Mouse (Mus musculus): ENCODE results near the gene Creb3l1.

Gene Creb3l1

GRCm38 (mm10) chr2:92024274-92024672, at the start of gene Creb3l1:
Gene Creb3l1, minus strand, starts transcription at chr2:92024502.
- DNase-seq (ENCODE audit: low spot score in 2 of 2), result peak; percentile 48 to 57

GRCm38 (mm10) chr2:92071143-92071542, 46.8 kb upstream of the Creb3l1 start:
- no peak for DNase-seq (ENCODE audit: low spot score in 2 of 2)

DNA sequence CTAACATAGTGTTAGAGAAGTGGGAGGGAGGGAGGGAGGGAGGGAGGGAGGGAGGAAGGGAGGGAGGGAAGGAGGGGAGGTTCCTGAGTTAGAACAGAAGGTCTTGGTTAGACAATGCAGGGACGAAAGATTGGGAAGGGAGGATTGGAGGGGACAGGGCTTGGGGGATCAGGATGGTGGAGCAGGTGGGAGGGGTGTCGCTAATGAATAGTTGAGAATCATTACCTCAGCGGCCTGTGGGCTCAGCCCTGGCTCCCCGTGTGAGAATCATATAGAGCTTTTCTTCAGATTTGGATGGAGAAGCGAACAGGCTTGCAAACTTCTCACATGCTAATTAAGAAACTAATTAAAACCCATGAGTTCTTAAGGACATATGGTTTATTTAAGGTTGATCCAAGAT, 45.3 kb upstream of the Creb3l1 start:
- DNase-seq (ENCODE audit: low spot score in 2 of 2), result no peak

GRCm38 (mm10) chr2:92067600-92067999, 43.3 kb upstream of the Creb3l1 start:
- no peak for DNase-seq (ENCODE audit: low spot score in 2 of 2)

DNA sequence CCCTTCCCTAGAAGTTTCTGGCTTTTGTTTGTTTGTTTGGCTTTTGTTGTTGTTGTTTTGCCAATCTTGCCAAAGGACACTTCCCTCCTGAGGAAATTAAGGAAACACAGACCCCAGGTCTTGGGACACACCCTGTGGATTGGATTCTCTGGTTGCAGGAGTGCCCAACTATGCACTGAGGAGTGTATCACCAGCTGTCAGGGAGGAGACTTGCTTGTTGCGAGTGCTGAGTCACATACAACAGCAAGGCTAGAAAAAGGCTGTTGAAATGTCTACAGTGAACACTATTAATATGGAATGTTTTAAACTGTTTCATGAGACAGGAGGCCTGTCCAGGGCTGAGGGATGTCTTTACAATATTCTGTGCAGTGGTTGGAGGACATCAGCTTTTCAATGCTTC, 42.6 kb upstream of the Creb3l1 start:
- DNase-seq (ENCODE audit: low spot score in 2 of 2), result no peak

DNA sequence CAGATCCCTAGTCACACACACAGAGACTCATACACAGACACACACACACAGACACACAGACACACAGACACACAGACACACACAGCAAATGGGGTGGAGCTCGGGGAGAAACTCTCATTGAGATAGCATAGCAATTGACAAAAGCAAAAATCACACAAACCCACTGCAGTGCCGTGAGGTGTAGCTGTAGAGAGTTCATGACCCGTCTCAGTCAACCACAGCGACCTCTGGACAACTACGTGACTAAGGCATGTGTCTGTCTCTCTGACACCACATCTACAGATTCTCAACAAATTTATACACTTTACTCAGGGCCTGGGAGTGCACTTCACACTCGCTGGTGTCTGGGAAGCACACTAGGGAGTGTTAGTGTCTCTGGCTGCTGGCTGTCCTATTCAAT, 41.6 kb upstream of the Creb3l1 start:
- DNase-seq (ENCODE audit: low spot score in 2 of 2), result no peak

- DNase-seq (ENCODE audit: low spot score in 2 of 2), result no peak
These were observed 41.1 kb upstream of the Creb3l1 start for GRCm38 (mm10) chr2:92065269-92065888.

- no peak for DNase-seq (ENCODE audit: low spot score in 2 of 2)
These were observed 38.8 kb upstream of the Creb3l1 start for GRCm38 (mm10) chr2:92063106-92063505.

- no peak for DNase-seq (ENCODE audit: low spot score in 2 of 2)
These were observed 37.0 kb upstream of the Creb3l1 start for GRCm38 (mm10) chr2:92061337-92061736.

DNA sequence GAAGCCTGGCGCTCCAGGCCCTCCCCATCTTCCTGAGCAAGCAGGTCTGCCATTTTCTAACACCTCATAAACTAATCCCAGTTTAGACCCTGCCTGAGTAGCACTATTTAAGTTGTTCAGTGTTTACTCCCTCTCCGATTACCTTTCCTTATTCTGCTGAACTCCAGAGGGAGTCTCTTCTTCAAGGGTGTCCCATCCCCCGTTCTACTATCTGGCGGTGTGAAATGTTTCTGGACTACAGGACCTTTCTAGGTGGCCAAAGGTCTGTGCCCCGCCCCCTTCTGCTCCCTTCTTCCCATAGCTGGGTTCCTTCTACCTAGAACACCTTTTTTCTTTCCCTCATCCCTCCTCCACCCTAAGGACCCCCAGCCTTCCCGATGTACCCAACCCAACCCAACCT, 36.0 kb upstream of the Creb3l1 start:
- no peak for DNase-seq (ENCODE audit: low spot score in 2 of 2)

GRCm38 (mm10) chr2:92059481-92060220, 35.3 kb upstream of the Creb3l1 start:
- DNase-seq (ENCODE audit: low spot score in 2 of 2), result peak; percentile 63 to 73

DNA sequence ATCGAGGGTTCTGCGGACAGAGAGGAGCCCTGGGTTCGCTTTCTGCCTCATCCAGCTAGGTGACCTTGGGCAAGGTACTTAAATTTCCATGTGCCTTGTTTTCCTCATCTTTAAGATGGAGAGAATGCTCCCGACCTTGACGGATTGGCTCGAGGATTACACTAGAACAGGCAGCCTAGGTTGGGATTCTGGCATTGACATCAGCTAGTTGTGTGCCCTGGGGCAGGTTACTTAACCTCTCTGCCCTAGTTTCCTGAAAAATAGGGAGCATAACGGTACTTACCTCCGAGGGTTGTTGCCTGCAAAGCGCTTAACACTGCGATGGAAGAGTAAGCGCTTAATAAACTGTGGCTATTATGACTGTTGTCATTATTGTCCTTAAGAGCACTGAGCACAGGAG, 34.6 kb upstream of the Creb3l1 start:
- DNase-seq (ENCODE audit: low spot score in 2 of 2), result no peak

- DNase-seq (ENCODE audit: low spot score in 2 of 2), result peak; percentile 84 to 93
These were observed 34.2 kb upstream of the Creb3l1 start for GRCm38 (mm10) chr2:92058469-92058868.

DNA sequence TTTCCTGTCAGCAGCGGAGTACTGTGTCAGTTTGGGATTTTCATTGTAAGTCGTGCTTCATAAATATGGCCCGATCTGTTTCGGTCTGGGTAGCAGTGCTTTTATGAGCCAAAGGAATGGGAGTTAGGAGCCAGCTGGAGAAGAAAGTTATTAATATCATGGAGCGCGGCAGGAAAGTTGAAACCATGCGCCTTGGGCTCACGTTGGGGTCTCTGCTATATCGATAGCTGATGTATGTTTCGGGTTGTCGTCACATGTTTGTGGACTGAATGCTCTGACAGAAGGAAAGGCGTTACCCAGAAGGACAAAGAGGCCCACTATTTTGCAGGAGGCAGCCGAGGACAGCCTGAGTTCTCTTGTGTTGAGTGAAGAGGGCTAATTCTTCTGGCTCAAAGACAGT, 32.5 kb upstream of the Creb3l1 start:
- DNase-seq (ENCODE audit: low spot score in 2 of 2), result no peak

GRCm38 (mm10) chr2:92055831-92056236, 31.5 kb upstream of the Creb3l1 start:
- peak; percentile 52 to 54 for DNase-seq (ENCODE audit: low spot score in 2 of 2)

- DNase-seq (ENCODE audit: low spot score in 2 of 2), result peak; percentile 88 to 89
These were observed 31.0 kb upstream of the Creb3l1 start for GRCm38 (mm10) chr2:92055101-92055813.

DNA sequence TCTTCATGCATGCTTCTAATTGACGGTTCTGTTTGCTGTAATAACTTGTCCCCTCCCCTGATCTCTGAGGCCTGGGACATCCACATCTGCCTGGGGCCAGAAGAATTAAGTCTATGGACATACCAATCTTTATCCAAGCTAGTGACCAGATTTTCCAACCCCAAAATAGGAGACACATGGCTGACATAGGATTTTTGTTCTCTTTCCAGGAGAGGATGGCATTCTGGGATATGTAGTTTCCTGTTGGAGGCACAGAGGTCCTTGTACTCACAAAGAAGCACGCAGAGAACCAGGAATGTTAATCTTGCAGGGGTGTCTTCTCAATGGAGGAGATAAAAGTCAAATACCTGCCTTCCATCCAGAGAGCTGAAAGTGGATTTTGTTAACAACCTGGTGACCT, 28.5 kb upstream of the Creb3l1 start:
- no peak for DNase-seq (ENCODE audit: low spot score in 2 of 2)

- peak in 1 of 2 experiments; percentile 33 for DNase-seq (ENCODE audit: low spot score in 2 of 2)
These were observed 27.9 kb upstream of the Creb3l1 start for GRCm38 (mm10) chr2:92052188-92052587.

DNA sequence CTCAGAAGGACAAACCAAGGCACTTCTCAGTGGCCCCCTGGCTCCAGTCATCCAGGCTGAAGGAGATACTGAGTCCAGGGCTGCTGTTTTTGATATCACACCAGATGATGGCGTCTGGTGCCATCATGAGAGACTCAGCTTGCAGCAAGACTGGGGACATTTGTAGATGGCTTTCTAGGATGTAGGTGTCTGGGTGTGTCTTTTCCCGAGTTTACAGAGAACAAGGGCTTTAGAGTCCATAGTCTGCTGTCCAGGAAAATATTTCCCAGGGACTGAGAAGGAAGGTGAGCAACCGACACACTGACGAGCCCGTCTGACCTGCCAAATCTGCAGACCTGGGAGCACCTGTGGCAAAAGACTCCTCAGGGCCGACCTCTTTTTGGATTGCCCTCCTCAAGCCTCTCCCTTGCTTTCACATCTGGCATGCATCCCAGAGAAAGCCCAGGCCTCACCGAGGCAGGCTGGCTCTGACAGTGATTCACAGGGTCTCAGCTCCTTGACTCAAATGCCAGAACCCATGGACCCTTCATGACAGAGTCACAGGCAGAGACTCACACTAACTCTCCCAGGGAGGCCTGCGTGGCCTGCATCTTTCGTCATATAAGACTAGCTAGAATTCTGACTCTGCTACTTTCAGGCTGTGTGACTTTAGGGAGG, 23.9 kb upstream of the Creb3l1 start:
- no peak for DNase-seq (ENCODE audit: low spot score in 2 of 2)

- DNase-seq (ENCODE audit: low spot score in 2 of 2), result no peak
These were observed 23.3 kb upstream of the Creb3l1 start for GRCm38 (mm10) chr2:92047601-92048000.

- no peak for DNase-seq (ENCODE audit: low spot score in 2 of 2)
These were observed 19.0 kb upstream of the Creb3l1 start for GRCm38 (mm10) chr2:92043285-92043684.

- no peak for DNase-seq (ENCODE audit: low spot score in 2 of 2)
These were observed 17.2 kb upstream of the Creb3l1 start for GRCm38 (mm10) chr2:92041538-92041937.
